Mouse (Mus musculus) heart, embryonic 10.5 days (tissue): ENCODE results near the gene Borcs8. TPM values are rescaled to one million over a fixed set of nuclear protein-coding genes. Genes with fewer than 3 reads are reported as not detected.

ENCODE experiments used
- microRNA-seq: library from miRNA; unstranded; fragments of <30 nt; microRNA quantifications from one replicate; pipeline ENCODE4, GENCODE M21; 2017
- polyA plus RNA-seq: library from polyadenylated mRNA; unstranded; fragments of >200 nt; fragmentation: Nextera tagmentation; extraction: Ambion mirVana; gene quantifications from 2 replicates; pipeline ENCODE4 v1.2.1, GENCODE M21; 2016

The Borcs8 gene
- polyA plus RNA-seq, 1 experiment from 2014 or later, result 43.9 TPM

Small RNA genes lying within 50 kb of the gene (microRNA-seq; reads per million reads assigned to microRNA genes)
- not detected for gene Mir7066

Other genes with a start within 250 kb of the Borcs8 start
- 2.7 and 2.9 TPM in 2 replicates for gene Tssk6, start 237.3 kb upstream of the Borcs8 start, polyA plus RNA-seq
- gene Ndufa13, start 236.9 kb upstream of the Borcs8 start, polyA plus RNA-seq, result 217 and 256 TPM in 2 replicates
- gene Yjefn3, start 236.8 kb upstream of the Borcs8 start, polyA plus RNA-seq, result 6.7 and 8.7 TPM in 2 replicates
- gene Gatad2a, start 143.1 kb upstream of the Borcs8 start, polyA plus RNA-seq, result 47.5 and 49.0 TPM in 2 replicates
- gene Mau2, start 96.8 kb upstream of the Borcs8 start, polyA plus RNA-seq, result 46.5 and 49.9 TPM in 2 replicates
- 41.1 and 45.0 TPM in 2 replicates for gene Sugp1, start 96.7 kb upstream of the Borcs8 start, polyA plus RNA-seq
- gene Tm6sf2, start 66.6 kb upstream of the Borcs8 start, polyA plus RNA-seq, result 0.94 and 1.3 TPM in 2 replicates
- 0.30 and 0.62 TPM in 2 replicates for gene Hapln4, start 56.0 kb upstream of the Borcs8 start, polyA plus RNA-seq
- 0.06 and 0.29 TPM in 2 replicates for gene Ncan, start 18.6 kb upstream of the Borcs8 start, polyA plus RNA-seq
- gene Nr2c2ap, start 8.2 kb upstream of the Borcs8 start, polyA plus RNA-seq, result 35.4 and 39.6 TPM in 2 replicates
- gene Rfxank, start 345 bp upstream of the Borcs8 start, polyA plus RNA-seq, result 16.5 and 18.3 TPM in 2 replicates
- 0.23 and 0.53 TPM in 2 replicates for gene Mef2b, start 212 bp downstream of the Borcs8 start, polyA plus RNA-seq
- 93.9 and 123 TPM in 2 replicates for gene Tmem161a, start 32.9 kb downstream of the Borcs8 start, polyA plus RNA-seq
- 5.8 and 9.5 TPM in 2 replicates for gene Slc25a42, start 72.8 kb downstream of the Borcs8 start, polyA plus RNA-seq
- gene Sugp2, start 94.7 kb downstream of the Borcs8 start, polyA plus RNA-seq, result 34.7 and 34.8 TPM in 2 replicates
- 29.5 and 31.6 TPM in 2 replicates for gene Armc6, start 95.0 kb downstream of the Borcs8 start, polyA plus RNA-seq
- 42.7 and 80.5 TPM in 2 replicates for gene Homer3, start 143.3 kb downstream of the Borcs8 start, polyA plus RNA-seq
- gene Ddx49, start 163.0 kb downstream of the Borcs8 start, polyA plus RNA-seq, result 40.5 and 47.5 TPM in 2 replicates
- 379 and 398 TPM in 2 replicates for gene Cope, start 163.0 kb downstream of the Borcs8 start, polyA plus RNA-seq
- 1.4 TPM in 2 replicates for gene Cers1, start 176.3 kb downstream of the Borcs8 start, polyA plus RNA-seq
- gene Gdf1, start 190.3 kb downstream of the Borcs8 start, polyA plus RNA-seq, result 1.9 and 4.2 TPM in 2 replicates
- 14.5 and 19.8 TPM in 2 replicates for gene Upf1, start 213.8 kb downstream of the Borcs8 start, polyA plus RNA-seq
- 0.43 and 1.2 TPM in 2 replicates for gene Comp, start 234.1 kb downstream of the Borcs8 start, polyA plus RNA-seq